Mouse (Mus musculus): ENCODE measurements at regions not wholly inside any gene's neighbourhood (a gene's known extent, or its start where the extent isn't known, plus 50 kb on each side); places are given as distances from the start of the nearest gene placed in this dataset.

- TF ChIP-seq CTCF (IDR thresholded peaks at IDR 0.05; ENCODE audit: low read depth, low read length) (no peak), POLR2A (IDR thresholded peaks at IDR 0.05; ENCODE audit: extremely low read depth, insufficient read depth, low read length) (no peak)
Observed at GRCm38 (mm10) chr8:36029445-36029844, 263.9 kb downstream of the Gm19410 start.
